In genomic region chr1:180313517-180314440, GRCm38 (mm10) we compare ENCODE assay signal across 8 mouse cellular contexts. TPM values are rescaled to one million over a fixed set of nuclear protein-coding genes. Genes with fewer than 3 reads are reported as not detected.
DNase-seq lines count a peak whose midpoint lies in the region; ATAC-seq lines count a peak whose summit lies in the region.

No protein-coding gene starts in this region.

- no peaks in the 10 kb centered on the region for H3K36me3 ChIP-seq in liver, embryonic 13.5 days
- H3K36me3 ChIP-seq in neural tube, embryonic 11.5 days (ENCODE audit: control insufficient read depth, insufficient read depth, low read length): no peaks in the 10 kb centered on the region

- no peak for ATAC-seq in liver, embryonic 13.5 days (ENCODE audit: low read depth)
- peak; percentile 56; the same call in 1 of the 2 replicates for ATAC-seq in neural tube, embryonic 11.5 days (ENCODE audit: insufficient read depth, low FRiP score, low TSS enrichment)

- H3K27me3 ChIP-seq in liver, embryonic 13.5 days: peaks cover 40% of the 10 kb centered on the region
- H3K27me3 ChIP-seq in neural tube, embryonic 11.5 days (ENCODE audit: control insufficient read depth, insufficient read depth, low read length): no peaks in the 10 kb centered on the region

- no peak overlapping the region for H3K9ac ChIP-seq in liver, embryonic 13.5 days
- peak overlapping the region; percentile 27 for H3K9ac ChIP-seq in neural tube, embryonic 11.5 days (ENCODE audit: low read length)

- WGBS in liver, embryonic 13.5 days (ENCODE audit: insufficient replicate concordance): 18% methylated on average over 20 of the region's 20 CpGs
- 12% methylated on average over 20 of the region's 20 CpGs for WGBS in neural tube, embryonic 11.5 days

- peak overlapping the region; percentile 46 for H3K4me2 ChIP-seq in liver, embryonic 13.5 days
- peak overlapping the region; percentile 40 for H3K4me2 ChIP-seq in neural tube, embryonic 11.5 days (ENCODE audit: low read depth)

- H3K4me3 ChIP-seq in liver, embryonic 13.5 days (replicated peaks): no peak overlapping the region
- peak overlapping the region; percentile 8; the same call in 1 of the 2 replicates for H3K4me3 ChIP-seq in neural tube, embryonic 11.5 days (ENCODE audit: low read depth, low read length)

- H3K27ac ChIP-seq in liver, embryonic 13.5 days: no peak overlapping the region
- peak overlapping the region; percentile 14; the same call in 1 of the 2 replicates for H3K27ac ChIP-seq in neural tube, embryonic 11.5 days (ENCODE audit: low read depth, low read length)

- H3K9me3 ChIP-seq in liver, embryonic 13.5 days (replicated peaks): no peaks in the 10 kb centered on the region
- no peaks in the 10 kb centered on the region for H3K9me3 ChIP-seq in neural tube, embryonic 11.5 days (ENCODE audit: control insufficient read depth, low read length)

- H3K4me1 ChIP-seq in liver, embryonic 13.5 days (replicated peaks): peaks cover 37% of the 10 kb centered on the region
- 0 out of 2 replicates have a peak, but pooled peaks cover 10% of the 10 kb centered on the region for H3K4me1 ChIP-seq in neural tube, embryonic 11.5 days (ENCODE audit: control insufficient read depth, insufficient read depth, low read length)

- DNase-seq in testis, postnatal 14 days (ENCODE audit: low spot score): peak; percentile 35
- no peak for DNase-seq in testis, postnatal 10 days (ENCODE audit: low spot score)
- DNase-seq in embryo, embryonic 10.5 days (ENCODE audit: low spot score): peak; percentile 73
- DNase-seq in induced T-regulatory cell, adult 2 months (ENCODE audit: low read depth): peak; percentile 68
- no peak for DNase-seq in liver, embryonic 13.5 days
- peak; percentile 67 for DNase-seq in neural tube, embryonic 11.5 days (ENCODE audit: low spot score)
- no peak for DNase-seq in frontal cortex, postnatal 14 days (ENCODE audit: low spot score in 2 of 2)
- no peak for DNase-seq in adrenal gland, adult 18-20 months (ENCODE audit: low spot score in 2 of 2)

RNA-seq across cellular contexts. Expression of gene Itpkb, which starts 16.5 kb away (rescaled TPM):
- polyA plus RNA-seq in liver, embryonic 13.5 days (2015; fragmentation: Nextera tagmentation; extraction: Ambion mirVana): 1.3 TPM in 2 replicates
- 2.6 and 2.8 TPM in 2 replicates for polyA plus RNA-seq in neural tube, embryonic 11.5 days (2014; fragmentation: Nextera tagmentation; extraction: Ambion mirVana)
- 10 to 100 TPM; 49.3 to 58.6 TPM for total RNA-seq in adrenal gland, adult 18-20 months (2021)

RNA-seq across cellular contexts. Expression of gene Psen2, which starts 50.5 kb away (rescaled TPM):
- 22.2 and 23.7 TPM in 2 replicates for polyA plus RNA-seq in liver, embryonic 13.5 days (2015; fragmentation: Nextera tagmentation; extraction: Ambion mirVana)
- 6.4 and 7.5 TPM in 2 replicates for polyA plus RNA-seq in neural tube, embryonic 11.5 days (2014; fragmentation: Nextera tagmentation; extraction: Ambion mirVana)
- total RNA-seq in adrenal gland, adult 18-20 months (2021): 10 to 100 TPM; 29.0 to 33.0 TPM

Comparison
In these comparisons a context has a peak if more than half of its experiments do, and no peak if none do; other contexts are left out.
1. DNase-seq: peak in testis, postnatal 14 days (single experiment), embryo, embryonic 10.5 days (single experiment), induced T-regulatory cell, adult 2 months (single experiment) and neural tube, embryonic 11.5 days (single experiment); none in testis, postnatal 10 days (single experiment), liver, embryonic 13.5 days (single experiment), frontal cortex, postnatal 14 days (0 of 2) and adrenal gland, adult 18-20 months (0 of 2).